8 mouse cellular contexts compared by ENCODE assay signal in the genomic region with DNA sequence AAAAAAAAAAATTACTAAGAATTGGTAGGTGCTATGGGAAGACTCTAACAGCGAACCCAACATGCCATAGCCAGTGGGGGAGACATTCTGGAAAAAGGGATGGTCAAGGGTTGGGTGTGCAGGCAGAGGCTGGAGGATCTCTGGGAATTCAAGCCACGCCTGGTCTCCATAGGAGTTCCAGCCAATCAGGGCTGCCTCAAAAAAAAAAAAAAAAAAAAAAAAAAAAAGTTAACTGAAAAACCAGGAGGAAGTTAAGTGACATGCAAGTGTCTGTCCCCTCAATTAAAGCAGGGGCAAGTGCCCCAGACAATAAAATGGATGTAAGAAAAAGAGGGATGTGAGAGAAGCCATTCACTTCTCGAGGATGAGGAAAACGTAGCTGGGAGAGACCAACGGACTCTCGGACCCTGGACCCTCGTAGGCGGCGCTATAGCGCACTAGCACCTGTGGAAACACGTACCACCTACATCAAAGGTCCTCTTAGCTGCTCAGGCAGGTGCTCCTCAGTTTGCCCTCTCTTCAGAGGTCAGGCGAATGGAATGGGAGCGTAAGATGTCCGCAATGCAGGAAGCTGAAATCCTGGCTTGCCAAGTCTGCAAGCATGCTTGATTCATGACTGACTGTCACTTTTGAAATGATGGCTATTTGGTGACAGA. TPM values are rescaled to one million over a fixed set of nuclear protein-coding genes. Genes with fewer than 3 reads are reported as not detected.
DNase-seq lines count a peak whose midpoint lies in the region; ATAC-seq and TF ChIP-seq lines count a peak whose summit lies in the region.
"Had no signal": no experiment of that assay in that cellular context is flagged by ENCODE, and none has a peak within 500 bp of the region (broad histone marks: within the 10 kb centered on the region; RNA-seq: fewer than 3 reads in every experiment).

No protein-coding gene starts in this region.

- H3K36me3 ChIP-seq in kidney, embryonic 15.5 days, result no peaks in the 10 kb centered on the region
- no peaks in the 10 kb centered on the region for H3K36me3 ChIP-seq in intestine, embryonic 14.5 days (ENCODE audit: control insufficient read depth, insufficient read depth, low read length)
- no peaks in the 10 kb centered on the region for H3K36me3 ChIP-seq in midbrain, postnatal 0 days (ENCODE audit: insufficient read depth, low read length)

- WGBS in kidney, embryonic 15.5 days, result 14% methylated on average over 14 of the region's 14 CpGs
- WGBS in intestine, embryonic 14.5 days, result 12% methylated on average over 14 of the region's 14 CpGs
- WGBS in midbrain, postnatal 0 days, result 18% methylated on average over 14 of the region's 14 CpGs

- no peak for DNase-seq in kidney, adult 8-10 months
- peak; percentile 82 for DNase-seq in R1 (ENCODE audit: low read depth, low spot score)
- no peak for DNase-seq in intestine, embryonic 14.5 days (ENCODE audit: low spot score)
- no peak for DNase-seq in midbrain, postnatal 0 days (ENCODE audit: low spot score)
- DNase-seq in left cerebral cortex, adult 9 months (ENCODE audit: low spot score in 2 of 2), result no peak
- DNase-seq: heart, adult 11 months had no signal

- no peaks in the 10 kb centered on the region for H3K27me3 ChIP-seq in kidney, embryonic 15.5 days
- H3K27me3 ChIP-seq in intestine, embryonic 14.5 days (replicated peaks; ENCODE audit: control insufficient read depth, insufficient read depth, low read length), result no peaks in the 10 kb centered on the region
- H3K27me3 ChIP-seq in midbrain, postnatal 0 days (ENCODE audit: insufficient read depth, low read length), result no peaks in the 10 kb centered on the region

- peaks cover 6% of the 10 kb centered on the region for H3K4me1 ChIP-seq in kidney, embryonic 15.5 days
- H3K4me1 ChIP-seq in intestine, embryonic 14.5 days (replicated peaks; ENCODE audit: control insufficient read depth, insufficient read depth, low read length), result no peaks in the 10 kb centered on the region
- H3K4me1 ChIP-seq in midbrain, postnatal 0 days (ENCODE audit: insufficient read depth, low read length), result no peaks in the 10 kb centered on the region

- no peaks in the 10 kb centered on the region for H3K9me3 ChIP-seq in kidney, embryonic 15.5 days (replicated peaks)
- H3K9me3 ChIP-seq in intestine, embryonic 14.5 days (ENCODE audit: control insufficient read depth, low read length), result no peaks in the 10 kb centered on the region
- no peaks in the 10 kb centered on the region for H3K9me3 ChIP-seq in midbrain, postnatal 0 days (ENCODE audit: low read length)

- peak overlapping the region; percentile 18; the same call in 1 of the 2 replicates for H3K4me3 ChIP-seq in kidney, embryonic 15.5 days (replicated peaks)
- 0 out of 2 replicates have a peak overlapping the region, but pooled peaks have one; percentile 8 for H3K4me3 ChIP-seq in intestine, embryonic 14.5 days (ENCODE audit: low read depth, low read length)
- H3K4me3 ChIP-seq in midbrain, postnatal 0 days (ENCODE audit: low read depth, low read length), result no peak overlapping the region

- TF ChIP-seq CTCF in midbrain, postnatal 0 days (IDR thresholded peaks at IDR 0.05), result no peak

- ATAC-seq in kidney, embryonic 15.5 days (replicated peaks; ENCODE audit: low FRiP score), result no peak
- no peak for ATAC-seq in intestine, embryonic 14.5 days (replicated peaks; ENCODE audit: low FRiP score, low TSS enrichment, low read depth)
- ATAC-seq in midbrain, postnatal 0 days (ENCODE audit: low FRiP score), result no peak
- no peak for ATAC-seq in CD4-positive, CD25-positive, alpha-beta regulatory T cell, adult 4 months

- no peak overlapping the region for H3K27ac ChIP-seq in kidney, embryonic 15.5 days
- H3K27ac ChIP-seq in intestine, embryonic 14.5 days (ENCODE audit: low read depth), result no peak overlapping the region
- H3K27ac ChIP-seq in midbrain, postnatal 0 days (ENCODE audit: low read depth, low read length), result no peak overlapping the region

- H3K4me2 ChIP-seq in kidney, embryonic 15.5 days, result peak overlapping the region; percentile 46
- H3K4me2 ChIP-seq in intestine, embryonic 14.5 days (ENCODE audit: low read length), result peak overlapping the region; percentile 40
- H3K4me2 ChIP-seq in midbrain, postnatal 0 days (ENCODE audit: low read depth, low read length, poor library complexity, severe bottlenecking), result 0 out of 2 replicates have a peak overlapping the region, but pooled peaks have one; percentile 6

- no peak overlapping the region for H3K9ac ChIP-seq in kidney, embryonic 15.5 days
- H3K9ac ChIP-seq in intestine, embryonic 14.5 days (ENCODE audit: low read length), result no peak overlapping the region
- no peak overlapping the region for H3K9ac ChIP-seq in midbrain, postnatal 0 days (replicated peaks; ENCODE audit: low read length, poor library complexity, severe bottlenecking)

RNA-seq across cellular contexts. Expression of a gene that starts 10.6 kb away (rescaled TPM):
- 25.6 and 27.3 TPM in 2 replicates for polyA plus RNA-seq in kidney, embryonic 15.5 days (2015; fragmentation: Nextera tagmentation; extraction: Ambion mirVana)
- 21.5 and 22.4 TPM in 2 replicates for polyA plus RNA-seq in intestine, embryonic 14.5 days (2014; fragmentation: Nextera tagmentation; extraction: Ambion mirVana)
- total RNA-seq in midbrain, postnatal 0 days (2014; rRNA removed), result 3.8 and 4.8 TPM in 2 replicates
- 4.8 and 4.9 TPM in 2 replicates for polyA plus RNA-seq in midbrain, postnatal 0 days (2015; fragmentation: Nextera tagmentation; extraction: Ambion mirVana)
- polyA plus RNA-seq in CD4-positive, CD25-positive, alpha-beta regulatory T cell, adult 4 months (2017; shearing (Covaris generic)), result 1 to 10 TPM; 5.6 to 6.0 TPM

RNA-seq across cellular contexts. Expression of a gene that starts 30.9 kb away (rescaled TPM):
- polyA plus RNA-seq in kidney, embryonic 15.5 days (2015; fragmentation: Nextera tagmentation; extraction: Ambion mirVana), result 25.2 and 25.6 TPM in 2 replicates
- 11.4 and 16.2 TPM in 2 replicates for polyA plus RNA-seq in intestine, embryonic 14.5 days (2014; fragmentation: Nextera tagmentation; extraction: Ambion mirVana)
- total RNA-seq in midbrain, postnatal 0 days (2014; rRNA removed), result 14.3 and 17.5 TPM in 2 replicates
- polyA plus RNA-seq in midbrain, postnatal 0 days (2015; fragmentation: Nextera tagmentation; extraction: Ambion mirVana), result 13.0 and 13.1 TPM in 2 replicates
- polyA plus RNA-seq in CD4-positive, CD25-positive, alpha-beta regulatory T cell, adult 4 months (2017; shearing (Covaris generic)), result 10 to 100 TPM; 24.7 to 30.1 TPM
